Mouse (Mus musculus) kidney, postnatal 0 days (tissue): ENCODE measurements around the gene Wdr26. TPM values are rescaled to one million over a fixed set of nuclear protein-coding genes. Genes with fewer than 3 reads are reported as not detected.

ENCODE experiments used
- ATAC-seq: fragments of 200-750 bp; cut with Nextera tagmentation; replicated peaks from 2 replicates; pipeline ENCODE4 v1.8.0; 2017; ENCODE audit warnings: low read depth, moderate number of reproducible peaks, moderate TSS enrichment, moderate library complexity; ENCODE audit not compliant: low FRiP score
- DNase-seq: peaks from one replicate; pipeline ENCODE4 v3.0.0-alpha.2; 2016; ENCODE audit warnings: low spot score
- H3K27ac ChIP-seq: fragments of 300-500 bp; sonication (generic); 2 replicates; pipeline ENCODE4 v1.5.1; 2014; ENCODE audit warnings: mild to moderate bottlenecking
- H3K27me3 ChIP-seq: fragments of 300-500 bp; sonication (generic); 2 replicates; pipeline ENCODE4 v1.6.1; 2014; ENCODE audit warnings: low read length, mixed read lengths; ENCODE audit not compliant: insufficient read depth
- H3K36me3 ChIP-seq: fragments of 300-500 bp; sonication (generic); 2 replicates; pipeline ENCODE4 v1.6.1; 2014; ENCODE audit warnings: low read length, mixed read lengths; ENCODE audit not compliant: insufficient read depth
- H3K4me1 ChIP-seq: fragments of 300-500 bp; sonication (generic); replicated peaks from 2 replicates; pipeline ENCODE4 v1.6.1; 2014; ENCODE audit warnings: antibody characterized with exemption, low read length, mixed read lengths; ENCODE audit not compliant: insufficient read depth
- H3K4me2 ChIP-seq: fragments of 300-500 bp; sonication (generic); 2 replicates; pipeline ENCODE4 v1.6.1; 2014; ENCODE audit warnings: mild to moderate bottlenecking, low read length, moderate library complexity, mixed read lengths
- H3K4me3 ChIP-seq: fragments of 300-500 bp; sonication (generic); replicated peaks from 2 replicates; pipeline ENCODE4 v1.5.1; 2014; ENCODE audit warnings: low read depth, low read length
- H3K9ac ChIP-seq: fragments of 300-500 bp; sonication (generic); 2 replicates; pipeline ENCODE4 v1.6.1; 2014; ENCODE audit warnings: low read depth, low read length
- H3K9me3 ChIP-seq: fragments of 300-500 bp; sonication (generic); replicated peaks from 2 replicates; pipeline ENCODE4 v1.6.1; 2016; ENCODE audit warnings: low read length, inconsistent platforms, mixed read lengths
- CTCF ChIP-seq: IDR thresholded peaks from 2 replicates; pipeline ENCODE4 v1.5.1; 2016; ENCODE audit warnings: antibody characterized with exemption, low read depth, mild to moderate bottlenecking, moderate library complexity
- WGBS: fragments of 180-500 bp; shearing (Covaris S2); extraction: QIAGEN DNeasy Blood & Tissue Kit; methylation state at CpG from one replicate; pipeline ENCODE4 v1.1.7; 2014; 5-methylcytosine and 5-hydroxymethylcytosine counted together
- polyA plus RNA-seq: library from polyadenylated mRNA; unstranded; fragments of >200 nt; fragmentation: Nextera tagmentation; extraction: Ambion mirVana; gene quantifications from 2 replicates; pipeline ENCODE4 v1.2.1, GENCODE M21; 2015

Gene Wdr26
- polyA plus RNA-seq, 1 experiment from 2014 or later: 40.4 TPM

- under 1% methylated on average over 52 of the region's 52 CpGs for WGBS
- peak within 1 kb of the TSS; percentile 68 for H3K4me3 ChIP-seq
- peak within 1 kb of the TSS; percentile 70 for H3K9ac ChIP-seq
- ATAC-seq: peak; percentile 98
- peak within 1 kb of the TSS; percentile 92 for H3K27ac ChIP-seq
- peak; percentile 21; the same call in 1 of the 2 replicates for TF ChIP-seq CTCF
- H3K4me2 ChIP-seq: peak within 1 kb of the TSS; percentile 86
- DNase-seq: peak; percentile 99
- no peaks in the 10 kb centered on the region for H3K27me3 ChIP-seq
- peaks cover 8% of the 10 kb centered on the region; the same call in 1 of the 2 replicates for H3K4me1 ChIP-seq
- no peaks in the 10 kb centered on the region for H3K9me3 ChIP-seq
- peaks cover 6% of the 10 kb centered on the region for H3K36me3 ChIP-seq
These were observed 67.6 kb downstream of the Wdr26 start, which contains the start of the genes Nvl and Cnih4 for GRCm38 (mm10) chr1:181143950-181144836. TSS of gene Nvl (minus strand) at chr1:181144204. TSS of gene Cnih4 (plus strand) at chr1:181144693.

GRCm38 (mm10) chr1:181143609-181143949, 68.2 kb downstream of the Wdr26 start:
- Histone ChIP-seq H3K9ac (peak overlapping the region; percentile 70), H3K4me2 (peak overlapping the region; percentile 86), H3K4me1 (peaks cover 8% of the 10 kb centered on the region; the same call in 1 of the 2 replicates), H3K4me3 (peak overlapping the region; percentile 68), H3K36me3 (peaks cover 8% of the 10 kb centered on the region), H3K27me3 (no peaks in the 10 kb centered on the region), H3K9me3 (no peaks in the 10 kb centered on the region), H3K27ac (peak overlapping the region; percentile 92)
- ATAC-seq: peak; percentile 40; the same call in 1 of the 2 replicates
- no peak for TF ChIP-seq CTCF
- under 1% methylated on average over 12 of the region's 12 CpGs for WGBS
- no peak for DNase-seq

GRCm38 (mm10) chr1:181138730-181139129, 73.1 kb downstream of the Wdr26 start:
- H3K9ac ChIP-seq: no peak overlapping the region
- TF ChIP-seq CTCF: no peak
- no peaks in the 10 kb centered on the region for H3K27me3 ChIP-seq
- H3K9me3 ChIP-seq: no peaks in the 10 kb centered on the region
- no peak for ATAC-seq
- peaks cover 5% of the 10 kb centered on the region; the same call in 1 of the 2 replicates for H3K4me1 ChIP-seq
- H3K4me2 ChIP-seq: no peak overlapping the region
- 87% methylated on average over 7 of the region's 7 CpGs for WGBS
- DNase-seq: no peak
- peaks cover 32% of the 10 kb centered on the region for H3K36me3 ChIP-seq
- H3K4me3 ChIP-seq: no peak overlapping the region
- H3K27ac ChIP-seq: no peak overlapping the region

GRCm38 (mm10) chr1:181131915-181132314, 79.9 kb downstream of the Wdr26 start:
- WGBS: 91% methylated on average over 6 of the region's 6 CpGs
- Histone ChIP-seq H3K27me3 (no peaks in the 10 kb centered on the region), H3K4me2 (no peak overlapping the region)

GRCm38 (mm10) chr1:181126766-181127165, 85.0 kb downstream of the Wdr26 start:
- 89% methylated on average over 9 of the region's 9 CpGs for WGBS
- DNase-seq: no peak
- no peak overlapping the region for H3K4me2 ChIP-seq
- H3K27me3 ChIP-seq: no peaks in the 10 kb centered on the region
- no peaks in the 10 kb centered on the region for H3K4me1 ChIP-seq
- no peak for ATAC-seq
- H3K36me3 ChIP-seq: peaks cover 42% of the 10 kb centered on the region
- no peaks in the 10 kb centered on the region for H3K9me3 ChIP-seq
- H3K27ac ChIP-seq: no peak overlapping the region
- no peak overlapping the region for H3K4me3 ChIP-seq
- no peak for TF ChIP-seq CTCF
- H3K9ac ChIP-seq: no peak overlapping the region

More at GRCm38 (mm10) chr1:181131915-181132314, 79.9 kb downstream of the Wdr26 start:
- H3K27ac ChIP-seq: no peak overlapping the region
- H3K9me3 ChIP-seq: no peaks in the 10 kb centered on the region
- DNase-seq: no peak
- no peak overlapping the region for H3K4me3 ChIP-seq
- H3K36me3 ChIP-seq: peaks cover 47% of the 10 kb centered on the region
- H3K4me1 ChIP-seq: no peaks in the 10 kb centered on the region
- no peak for ATAC-seq
- TF ChIP-seq CTCF: no peak
- no peak overlapping the region for H3K9ac ChIP-seq

- no peak overlapping the region for H3K4me3 ChIP-seq
- H3K27me3 ChIP-seq: no peaks in the 10 kb centered on the region
- no peak overlapping the region for H3K9ac ChIP-seq
- peaks cover 46% of the 10 kb centered on the region for H3K36me3 ChIP-seq
- no peaks in the 10 kb centered on the region for H3K9me3 ChIP-seq
- no peak for TF ChIP-seq CTCF
- no peak overlapping the region for H3K27ac ChIP-seq
- no peak overlapping the region for H3K4me2 ChIP-seq
- DNase-seq (no peak), ATAC-seq (no peak)
- no peaks in the 10 kb centered on the region for H3K4me1 ChIP-seq
- 98% methylated on average over 3 of the region's 3 CpGs for WGBS
These were observed 85.9 kb downstream of the Wdr26 start for GRCm38 (mm10) chr1:181125916-181126315.
